Mouse (Mus musculus) intestine, embryonic 16.5 days (tissue): ENCODE results near the gene Cttnbp2nl. TPM values are rescaled to one million over a fixed set of nuclear protein-coding genes. Genes with fewer than 3 reads are reported as not detected.

ENCODE experiments used
- ATAC-seq: fragments of 200-750 bp; cut with Nextera tagmentation; 2 replicates; pipeline ENCODE4 v1.8.0; 2017; ENCODE audit warnings: moderate TSS enrichment, moderate library complexity
- H3K27ac ChIP-seq: fragments of 300-500 bp; sonication (generic); 2 replicates; pipeline ENCODE4 v1.5.1; 2014; ENCODE audit warnings: mild to moderate bottlenecking, low read length
- H3K27me3 ChIP-seq: fragments of 300-500 bp; sonication (generic); replicated peaks from 2 replicates; pipeline ENCODE4 v1.6.1; 2014; ENCODE audit warnings: low read length, control low read depth, mixed read lengths; ENCODE audit not compliant: control insufficient read depth, insufficient read depth
- H3K36me3 ChIP-seq: fragments of 300-500 bp; sonication (generic); 2 replicates; pipeline ENCODE4 v1.6.1; 2014; ENCODE audit warnings: low read length, control low read depth; ENCODE audit not compliant: control insufficient read depth, insufficient read depth
- H3K4me1 ChIP-seq: fragments of 300-500 bp; sonication (generic); 2 replicates; pipeline ENCODE4 v1.6.1; 2014; ENCODE audit warnings: low read length, control low read depth, mixed read lengths; ENCODE audit not compliant: control insufficient read depth, insufficient read depth
- H3K4me2 ChIP-seq: fragments of 300-500 bp; sonication (generic); 2 replicates; pipeline ENCODE4 v1.6.1; 2014; ENCODE audit warnings: low read depth, low read length, control low read depth
- H3K4me3 ChIP-seq: fragments of 300-500 bp; sonication (generic); 2 replicates; pipeline ENCODE4 v1.5.1; 2014; ENCODE audit warnings: mild to moderate bottlenecking, low read length
- H3K9ac ChIP-seq: fragments of 300-500 bp; sonication (generic); 2 replicates; pipeline ENCODE4 v1.6.1; 2014; ENCODE audit warnings: low read depth, low read length
- H3K9me3 ChIP-seq: fragments of 300-500 bp; sonication (generic); 2 replicates; pipeline ENCODE4 v1.6.1; 2016; ENCODE audit warnings: low read length, control low read depth; ENCODE audit not compliant: control insufficient read depth
- WGBS: fragments of 180-500 bp; shearing (Covaris S2); extraction: QIAGEN DNeasy Blood & Tissue Kit; methylation state at CpG from one replicate; pipeline ENCODE4 v1.1.7; 2014; 5-methylcytosine and 5-hydroxymethylcytosine counted together
- polyA plus RNA-seq: library from polyadenylated mRNA; unstranded; fragments of >200 nt; fragmentation: Nextera tagmentation; extraction: Ambion mirVana; gene quantifications from 2 replicates; pipeline ENCODE4 v1.2.1, GENCODE M21; 2015

Cttnbp2nl gene
- polyA plus RNA-seq, 1 experiment from 2014 or later, result 19.0 TPM

- H3K4me1 ChIP-seq, result no peaks in the 10 kb centered on the region
- no peaks in the 10 kb centered on the region for H3K9me3 ChIP-seq
- H3K36me3 ChIP-seq, result no peaks in the 10 kb centered on the region
- H3K27me3 ChIP-seq, result no peaks in the 10 kb centered on the region
- no peak overlapping the region for H3K4me2 ChIP-seq
- ATAC-seq, result no peak
- no peak overlapping the region for H3K9ac ChIP-seq
- no peak overlapping the region for H3K4me3 ChIP-seq
- 85% methylated on average over 2 of the region's 2 CpGs for WGBS
- no peak overlapping the region for H3K27ac ChIP-seq
Measured at GRCm38 (mm10) chr3:105088638-105089037, 35.7 kb upstream of the Cttnbp2nl start.

GRCm38 (mm10) chr3:105087344-105087743 is 34.4 kb upstream of the Cttnbp2nl start:
- Histone ChIP-seq H3K4me1 (no peaks in the 10 kb centered on the region), H3K9ac (no peak overlapping the region), H3K27me3 (no peaks in the 10 kb centered on the region), H3K4me3 (no peak overlapping the region), H3K27ac (no peak overlapping the region), H3K9me3 (no peaks in the 10 kb centered on the region), H3K4me2 (no peak overlapping the region), H3K36me3 (no peaks in the 10 kb centered on the region)
- peak; percentile 55; the same call in 1 of the 2 replicates for ATAC-seq
- WGBS, result 59% methylated on average over 3 of the region's 3 CpGs

GRCm38 (mm10) chr3:105078231-105078826 is 25.4 kb upstream of the Cttnbp2nl start:
- no peak overlapping the region for H3K4me2 ChIP-seq
- no peaks in the 10 kb centered on the region for H3K36me3 ChIP-seq
- H3K4me3 ChIP-seq, result no peak overlapping the region
- no peak overlapping the region for H3K27ac ChIP-seq
- no peaks in the 10 kb centered on the region for H3K9me3 ChIP-seq
- H3K27me3 ChIP-seq, result no peaks in the 10 kb centered on the region
- H3K9ac ChIP-seq, result no peak overlapping the region
- H3K4me1 ChIP-seq, result no peaks in the 10 kb centered on the region
- peak; percentile 87 for ATAC-seq
- 22% methylated on average over 7 of the region's 7 CpGs for WGBS

GRCm38 (mm10) chr3:105075796-105076195 is 22.9 kb upstream of the Cttnbp2nl start:
- H3K4me1 ChIP-seq, result no peaks in the 10 kb centered on the region
- no peaks in the 10 kb centered on the region for H3K9me3 ChIP-seq
- H3K4me2 ChIP-seq, result no peak overlapping the region
- H3K27me3 ChIP-seq, result no peaks in the 10 kb centered on the region
- WGBS, result 91% methylated on average over 5 of the region's 5 CpGs
- H3K9ac ChIP-seq, result no peak overlapping the region
- H3K27ac ChIP-seq, result no peak overlapping the region
- ATAC-seq, result no peak
- no peak overlapping the region for H3K4me3 ChIP-seq
- no peaks in the 10 kb centered on the region for H3K36me3 ChIP-seq

GRCm38 (mm10) chr3:105072536-105072935 is 19.6 kb upstream of the Cttnbp2nl start:
- Histone ChIP-seq H3K27me3 (no peaks in the 10 kb centered on the region), H3K9ac (no peak overlapping the region), H3K27ac (no peak overlapping the region), H3K4me2 (no peak overlapping the region), H3K9me3 (no peaks in the 10 kb centered on the region), H3K4me1 (no peaks in the 10 kb centered on the region), H3K36me3 (no peaks in the 10 kb centered on the region), H3K4me3 (no peak overlapping the region)
- WGBS, result 89% methylated on average over 10 of the region's 10 CpGs
- ATAC-seq, result no peak

GRCm38 (mm10) chr3:105071251-105071650 is 18.3 kb upstream of the Cttnbp2nl start:
- H3K9ac ChIP-seq, result no peak overlapping the region
- 82% methylated on average over 5 of the region's 5 CpGs for WGBS

GRCm38 (mm10) chr3:105070553-105070952 is 17.6 kb upstream of the Cttnbp2nl start:
- Histone ChIP-seq H3K27ac (no peak overlapping the region), H3K36me3 (no peaks in the 10 kb centered on the region), H3K9me3 (no peaks in the 10 kb centered on the region), H3K4me3 (no peak overlapping the region), H3K9ac (no peak overlapping the region), H3K4me1 (no peaks in the 10 kb centered on the region), H3K4me2 (no peak overlapping the region), H3K27me3 (no peaks in the 10 kb centered on the region)
- 65% methylated on average over 8 of the region's 8 CpGs for WGBS
- ATAC-seq, result no peak

More at GRCm38 (mm10) chr3:105071251-105071650, 18.3 kb upstream of the Cttnbp2nl start:
- no peaks in the 10 kb centered on the region for H3K4me1 ChIP-seq
- no peak for ATAC-seq
- H3K4me3 ChIP-seq, result no peak overlapping the region
- H3K9me3 ChIP-seq, result no peaks in the 10 kb centered on the region
- no peaks in the 10 kb centered on the region for H3K27me3 ChIP-seq
- H3K4me2 ChIP-seq, result no peak overlapping the region
- H3K36me3 ChIP-seq, result no peaks in the 10 kb centered on the region
- no peak overlapping the region for H3K27ac ChIP-seq

GRCm38 (mm10) chr3:105066544-105066943 is 13.6 kb upstream of the Cttnbp2nl start, which contains the start of gene 4930564D02Rik:
Gene 4930564D02Rik, plus strand, starts transcription at chr3:105066844.
- Histone ChIP-seq H3K27me3 (no peaks in the 10 kb centered on the region), H3K36me3 (no peaks in the 10 kb centered on the region), H3K4me3 (no peak within 1 kb of the TSS), H3K9ac (no peak within 1 kb of the TSS), H3K27ac (no peak within 1 kb of the TSS), H3K9me3 (no peaks in the 10 kb centered on the region), H3K4me1 (no peaks in the 10 kb centered on the region), H3K4me2 (no peak within 1 kb of the TSS)
- ATAC-seq, result no peak
- 73% methylated on average over 10 of the region's 10 CpGs for WGBS

- WGBS, result 76% methylated on average over 9 of the region's 9 CpGs
- H3K4me3 ChIP-seq, result no peak overlapping the region
- no peak for ATAC-seq
- H3K9me3 ChIP-seq, result no peaks in the 10 kb centered on the region
- no peaks in the 10 kb centered on the region for H3K4me1 ChIP-seq
- no peak overlapping the region for H3K9ac ChIP-seq
- H3K27me3 ChIP-seq, result no peaks in the 10 kb centered on the region
- no peaks in the 10 kb centered on the region for H3K36me3 ChIP-seq
- no peak overlapping the region for H3K4me2 ChIP-seq
- no peak overlapping the region for H3K27ac ChIP-seq
Measured at GRCm38 (mm10) chr3:105062676-105063075, 9.7 kb upstream of the Cttnbp2nl start.

GRCm38 (mm10) chr3:105061991-105062390 is 9.0 kb upstream of the Cttnbp2nl start:
- WGBS, result 79% methylated on average over 1 of the region's 1 CpGs
- Histone ChIP-seq H3K4me3 (no peak overlapping the region), H3K27ac (no peak overlapping the region), H3K4me1 (no peaks in the 10 kb centered on the region), H3K4me2 (no peak overlapping the region), H3K27me3 (no peaks in the 10 kb centered on the region), H3K9me3 (no peaks in the 10 kb centered on the region), H3K36me3 (no peaks in the 10 kb centered on the region), H3K9ac (no peak overlapping the region)
- no peak for ATAC-seq
